Mouse (Mus musculus): Measurements from ENCODE around the gene Rbm33. TPM values are rescaled to one million over a fixed set of nuclear protein-coding genes. Genes with fewer than 3 reads are reported as not detected.

Rbm33 gene
- polyA plus RNA-seq, 1 experiment from 2014 or later = 6.8 TPM

- Histone ChIP-seq H3K4me2 (ENCODE audit: low read depth, low read length) (peak within 1 kb of the TSS; percentile 66), H3K9me3 (replicated peaks; ENCODE audit: control insufficient read depth, low read length) (no peaks in the 10 kb centered on the region), H3K27ac (ENCODE audit: low read length) (peak within 1 kb of the TSS; percentile 88), H3K4me3 (replicated peaks; ENCODE audit: low read length) (peak within 1 kb of the TSS; percentile 57), H3K4me1 (ENCODE audit: control insufficient read depth, insufficient read depth, low read length) (peaks cover 5% of the 10 kb centered on the region), H3K27me3 (ENCODE audit: control insufficient read depth, insufficient read depth, low read length) (peaks cover 65% of the 10 kb centered on the region), H3K9ac (ENCODE audit: low read length) (peak within 1 kb of the TSS; percentile 77), H3K36me3 (ENCODE audit: control insufficient read depth, insufficient read depth, low read length) (no peaks in the 10 kb centered on the region)
- WGBS = under 1% methylated on average over 31 of the region's 31 CpGs
- no peak for ATAC-seq (ENCODE audit: insufficient read depth, low FRiP score)
These were observed 149.9 kb downstream of the Rbm33 start, which contains the start of gene Shh for GRCm38 (mm10) chr5:28466760-28467306. Shh (minus strand) TSS chr5:28467256.

Other genes starting within 250 kb of the Rbm33 start
- gene Insig1, start 245.8 kb upstream of the Rbm33 start, polyA plus RNA-seq (2015; fragmentation: Nextera tagmentation; extraction: Ambion mirVana) = 102 and 103 TPM in 2 replicates
- not detected in 2 replicates for gene En2, start 151.4 kb upstream of the Rbm33 start, polyA plus RNA-seq (2015; fragmentation: Nextera tagmentation; extraction: Ambion mirVana)
- gene Cnpy1, start 71.3 kb upstream of the Rbm33 start, polyA plus RNA-seq (2015; fragmentation: Nextera tagmentation; extraction: Ambion mirVana) = 0.37 and 0.40 TPM in 2 replicates
- 3.4 and 4.1 TPM in 2 replicates for gene Shh, start 150.1 kb downstream of the Rbm33 start, polyA plus RNA-seq (2015; fragmentation: Nextera tagmentation; extraction: Ambion mirVana)